Comparison of ENCODE assay signal across 12 mouse cellular contexts in genomic region chr1:37477928-37478327, GRCm38 (mm10). TPM values are rescaled to one million over a fixed set of nuclear protein-coding genes. Genes with fewer than 3 reads are reported as not detected.
DNase-seq lines count a peak whose midpoint lies in the region; ATAC-seq and TF ChIP-seq lines count a peak whose summit lies in the region.
"Had no signal": no experiment of that assay in that cellular context is flagged by ENCODE, and none has a peak within 500 bp of the region (broad histone marks: within the 10 kb centered on the region; RNA-seq: fewer than 3 reads in every experiment).

No protein-coding gene starts in this region.

- H3K36me3 ChIP-seq in lung, embryonic 16.5 days (ENCODE audit: control insufficient read depth, insufficient read depth, low read length): no peaks in the 10 kb centered on the region
- H3K36me3 ChIP-seq in stomach, postnatal 0 days (ENCODE audit: control insufficient read depth, insufficient read depth, low read length): no peaks in the 10 kb centered on the region
- no peaks in the 10 kb centered on the region for H3K36me3 ChIP-seq in hindbrain, embryonic 14.5 days (replicated peaks; ENCODE audit: control insufficient read depth, insufficient read depth)
- H3K36me3 ChIP-seq: embryonic facial prominence, embryonic 12.5 days; hindbrain, embryonic 13.5 days had no signal

- WGBS in cerebellum, adult 2 months: 12% methylated on average over 5 of the region's 5 CpGs
- WGBS in lung, embryonic 16.5 days: 16% methylated on average over 5 of the region's 5 CpGs
- 19% methylated on average over 5 of the region's 5 CpGs for WGBS in stomach, postnatal 0 days
- WGBS in hindbrain, embryonic 14.5 days: 74% methylated on average over 5 of the region's 5 CpGs

- 0 out of 2 replicates have a peak overlapping the region, but pooled peaks have one; percentile 39 for H3K9ac ChIP-seq in lung, embryonic 16.5 days (ENCODE audit: low read length)
- peak overlapping the region; percentile 47 for H3K9ac ChIP-seq in stomach, postnatal 0 days (ENCODE audit: low read length)
- H3K9ac ChIP-seq in hindbrain, embryonic 14.5 days: no peak overlapping the region
- H3K9ac ChIP-seq: embryonic facial prominence, embryonic 12.5 days; hindbrain, embryonic 13.5 days; limb, embryonic 13.5 days; neural tube, embryonic 13.5 days had no signal

- H3K4me3 ChIP-seq in cerebellum, adult 2 months (replicated peaks; ENCODE audit: insufficient read depth, low read depth, low read length): no peak overlapping the region
- peak overlapping the region; percentile 29 for H3K4me3 ChIP-seq in lung, embryonic 16.5 days (ENCODE audit: low read length)
- H3K4me3 ChIP-seq in stomach, postnatal 0 days (ENCODE audit: low read depth, low read length): no peak overlapping the region
- H3K4me3 ChIP-seq in hindbrain, embryonic 14.5 days (replicated peaks; ENCODE audit: low read length): no peak overlapping the region
- H3K4me3 ChIP-seq: embryonic facial prominence, embryonic 12.5 days; hindbrain, embryonic 13.5 days; limb, embryonic 13.5 days; neural tube, embryonic 13.5 days had no signal

- no peak for TF ChIP-seq EP300 in stomach, postnatal 0 days (optimal IDR thresholded peaks at IDR 0.05)

- H3K4me1 ChIP-seq in cerebellum, adult 2 months (ENCODE audit: control insufficient read depth, insufficient read depth, low read length): peaks cover 6% of the 10 kb centered on the region
- peaks cover 15% of the 10 kb centered on the region for H3K4me1 ChIP-seq in lung, embryonic 16.5 days (replicated peaks; ENCODE audit: control insufficient read depth, insufficient read depth, low read length)
- 0 out of 2 replicates have a peak, but pooled peaks cover 2% of the 10 kb centered on the region for H3K4me1 ChIP-seq in stomach, postnatal 0 days (replicated peaks; ENCODE audit: control insufficient read depth, insufficient read depth)
- no peaks in the 10 kb centered on the region for H3K4me1 ChIP-seq in hindbrain, embryonic 14.5 days (replicated peaks; ENCODE audit: control insufficient read depth, insufficient read depth, low read length)
- H3K4me1 ChIP-seq: embryonic facial prominence, embryonic 12.5 days; hindbrain, embryonic 13.5 days; neural tube, embryonic 13.5 days had no signal

- no peak for TF ChIP-seq POLR2A in cerebellum, adult 2 months (IDR thresholded peaks at IDR 0.05; ENCODE audit: borderline replicate concordance, insufficient read depth, low read length)

- no peak overlapping the region for H3K27ac ChIP-seq in cerebellum, adult 2 months (ENCODE audit: insufficient read depth, low read length)
- peak overlapping the region; percentile 48; the same call in 1 of the 2 replicates for H3K27ac ChIP-seq in lung, embryonic 16.5 days (ENCODE audit: low read length)
- peak overlapping the region; percentile 10 for H3K27ac ChIP-seq in stomach, postnatal 0 days (replicated peaks)
- H3K27ac ChIP-seq in hindbrain, embryonic 14.5 days: no peak overlapping the region
- H3K27ac ChIP-seq: embryonic facial prominence, embryonic 12.5 days; hindbrain, embryonic 13.5 days; limb, embryonic 13.5 days; neural tube, embryonic 13.5 days had no signal

- no peaks in the 10 kb centered on the region for H3K27me3 ChIP-seq in cerebellum, adult 2 months (ENCODE audit: control insufficient read depth, insufficient read depth, low read length)
- no peaks in the 10 kb centered on the region for H3K27me3 ChIP-seq in lung, embryonic 16.5 days (ENCODE audit: control insufficient read depth, insufficient read depth, low read depth, low read length)
- no peaks in the 10 kb centered on the region for H3K27me3 ChIP-seq in stomach, postnatal 0 days (ENCODE audit: control insufficient read depth, insufficient read depth, low read length)
- H3K27me3 ChIP-seq in hindbrain, embryonic 14.5 days (ENCODE audit: control insufficient read depth, insufficient read depth, low read length): no peaks in the 10 kb centered on the region
- H3K27me3 ChIP-seq: embryonic facial prominence, embryonic 12.5 days; hindbrain, embryonic 13.5 days; limb, embryonic 13.5 days; neural tube, embryonic 13.5 days had no signal

- TF ChIP-seq CTCF in cerebellum, adult 2 months (IDR thresholded peaks at IDR 0.05; ENCODE audit: borderline replicate concordance, insufficient read depth, low read depth, low read length): no peak
- TF ChIP-seq CTCF in stomach, postnatal 0 days (IDR thresholded peaks at IDR 0.05; ENCODE audit: low read depth): no peak

- peak overlapping the region; percentile 45 for H3K4me2 ChIP-seq in lung, embryonic 16.5 days (ENCODE audit: low read depth, low read length)
- peak overlapping the region; percentile 31 for H3K4me2 ChIP-seq in stomach, postnatal 0 days (replicated peaks; ENCODE audit: low read depth)
- H3K4me2 ChIP-seq in hindbrain, embryonic 14.5 days (replicated peaks): no peak overlapping the region
- H3K4me2 ChIP-seq: embryonic facial prominence, embryonic 12.5 days; hindbrain, embryonic 13.5 days; limb, embryonic 13.5 days; neural tube, embryonic 13.5 days had no signal

- peak; percentile 19 to 33 for DNase-seq in cerebellum, adult 2 months
- no peak for DNase-seq in cerebellum, adult 9-11 months
- DNase-seq in lung, adult 18-20 months: no peak
- peak; percentile 39 for DNase-seq in liver
- DNase-seq in stomach, postnatal 0 days (ENCODE audit: low spot score): no peak
- DNase-seq in testis, postnatal 10 days (ENCODE audit: low spot score): no peak
- DNase-seq in hindbrain, embryonic 14.5 days (ENCODE audit: low spot score): no peak

- no peaks in the 10 kb centered on the region for H3K9me3 ChIP-seq in lung, embryonic 16.5 days (ENCODE audit: control insufficient read depth, low read length)
- H3K9me3 ChIP-seq in stomach, postnatal 0 days (ENCODE audit: control insufficient read depth, low read length): no peaks in the 10 kb centered on the region
- H3K9me3 ChIP-seq in hindbrain, embryonic 14.5 days (ENCODE audit: control insufficient read depth, low read length): no peaks in the 10 kb centered on the region
- H3K9me3 ChIP-seq: embryonic facial prominence, embryonic 12.5 days; hindbrain, embryonic 13.5 days; limb, embryonic 13.5 days; neural tube, embryonic 13.5 days had no signal

- peak; percentile 23; the same call in 1 of the 2 replicates for ATAC-seq in lung, embryonic 16.5 days (ENCODE audit: low read depth)
- ATAC-seq in stomach, postnatal 0 days (ENCODE audit: low FRiP score, low TSS enrichment): no peak
- no peak for ATAC-seq in hindbrain, embryonic 14.5 days (ENCODE audit: low FRiP score)

RNA-seq across cellular contexts. Expression of gene Unc50, which starts 48.0 kb away (rescaled TPM):
- 96.5 and 105 TPM in 2 replicates for polyA plus RNA-seq in cerebellum, adult 2 months (2012; rRNA removed)
- polyA plus RNA-seq in lung, embryonic 16.5 days (2015; fragmentation: Nextera tagmentation; extraction: Ambion mirVana): 131 and 133 TPM in 2 replicates
- 131 and 141 TPM in 2 replicates for polyA plus RNA-seq in stomach, postnatal 0 days (2015; fragmentation: Nextera tagmentation; extraction: Ambion mirVana)
- polyA plus RNA-seq in hindbrain, embryonic 14.5 days (2014; fragmentation: Nextera tagmentation; extraction: Ambion mirVana): 124 and 126 TPM in 2 replicates

RNA-seq across cellular contexts. Expression of gene Coa5, which starts 48.0 kb away (rescaled TPM):
- 50.3 and 53.0 TPM in 2 replicates for polyA plus RNA-seq in cerebellum, adult 2 months (2012; rRNA removed)
- 40.1 and 43.2 TPM in 2 replicates for polyA plus RNA-seq in lung, embryonic 16.5 days (2015; fragmentation: Nextera tagmentation; extraction: Ambion mirVana)
- polyA plus RNA-seq in stomach, postnatal 0 days (2015; fragmentation: Nextera tagmentation; extraction: Ambion mirVana): 24.1 and 25.8 TPM in 2 replicates
- 69.3 and 76.4 TPM in 2 replicates for polyA plus RNA-seq in hindbrain, embryonic 14.5 days (2014; fragmentation: Nextera tagmentation; extraction: Ambion mirVana)

Comparison
In these comparisons a context has a peak if more than half of its experiments do, and no peak if none do; other contexts are left out.
1. DNase-seq: peak in cerebellum, adult 2 months (2 of 2) and liver (single experiment); none in cerebellum, adult 9-11 months (single experiment), lung, adult 18-20 months (0 of 2), stomach, postnatal 0 days (single experiment), testis, postnatal 10 days (single experiment) and hindbrain, embryonic 14.5 days (single experiment).
2. H3K27ac ChIP-seq: peak in lung, embryonic 16.5 days (single experiment) and stomach, postnatal 0 days (single experiment); none in cerebellum, adult 2 months (single experiment) and hindbrain, embryonic 14.5 days (single experiment).